Mouse (Mus musculus): ENCODE data around the gene Larp7. TPM values are rescaled to one million over a fixed set of nuclear protein-coding genes. Genes with fewer than 3 reads are reported as not detected.

Larp7 gene
- polyA plus RNA-seq, 1 experiment from 2014 or later: 46.4 TPM

DNA sequence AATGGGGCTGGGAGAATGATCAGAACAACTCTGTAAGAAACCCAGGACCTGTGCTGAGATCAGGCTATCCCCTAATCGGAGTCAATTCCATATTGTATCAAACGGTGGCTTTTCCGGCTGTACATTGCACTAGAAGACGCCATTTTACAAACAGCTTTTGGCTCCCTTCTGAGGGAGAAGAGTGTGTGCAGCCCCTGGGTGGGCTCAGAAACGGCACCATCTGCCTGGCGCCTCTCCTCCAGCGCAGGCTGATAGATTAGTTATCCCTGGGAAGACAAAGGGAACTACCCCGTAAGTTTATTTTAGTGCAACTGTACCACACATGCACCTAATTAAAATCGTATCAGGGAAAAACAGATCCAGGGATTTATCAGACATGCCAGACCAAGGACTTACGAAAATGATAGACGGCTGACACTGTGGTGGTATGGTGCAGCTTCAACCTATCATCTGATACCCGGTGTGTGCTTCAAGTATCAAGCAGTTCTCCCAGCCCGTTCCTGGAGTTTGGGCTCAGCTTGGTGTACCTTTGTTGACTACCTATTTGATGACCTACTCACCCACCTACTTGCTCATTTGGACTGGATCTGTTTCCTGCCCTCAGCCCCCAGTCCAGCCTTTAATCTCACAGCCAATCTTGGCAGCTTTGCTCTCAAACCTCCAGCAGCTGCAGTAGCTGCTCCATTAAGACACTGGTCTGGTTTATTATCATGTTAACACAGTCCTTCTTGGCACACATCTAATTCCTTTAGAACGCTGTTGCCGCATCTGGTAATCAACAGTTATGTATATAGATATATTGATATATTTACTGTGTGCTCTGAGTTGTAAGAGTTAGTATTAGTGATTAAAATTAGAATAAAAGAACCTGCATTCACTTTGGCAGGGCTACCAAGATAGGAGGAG is 45.0 kb downstream of the Larp7 start:
- H3K9ac ChIP-seq: no peak overlapping the region
- ATAC-seq (ENCODE audit: low FRiP score, low read depth): no peak
- no peak overlapping the region for H3K4me3 ChIP-seq
- H3K9me3 ChIP-seq: no peaks in the 10 kb centered on the region
- H3K27me3 ChIP-seq (replicated peaks): no peaks in the 10 kb centered on the region
- no peaks in the 10 kb centered on the region for H3K4me1 ChIP-seq
- H3K27ac ChIP-seq: no peak overlapping the region
- 78% methylated on average over 15 of the region's 15 CpGs for WGBS
- H3K4me2 ChIP-seq (replicated peaks): no peak overlapping the region
- H3K36me3 ChIP-seq: no peaks in the 10 kb centered on the region

GRCm38 (mm10) chr3:127498742-127499400 is 54.3 kb downstream of the Larp7 start, which contains the start of gene Ank2:
Gene Ank2 (minus strand): TSS chr3:127499350.
- no peak within 1 kb of the TSS for H3K27ac ChIP-seq
- H3K27me3 ChIP-seq (replicated peaks): peaks cover 7% of the 10 kb centered on the region; the same call in 1 of the 2 replicates
- under 1% methylated on average over 62 of the region's 62 CpGs for WGBS
- peak within 1 kb of the TSS; percentile 99 for H3K4me2 ChIP-seq (replicated peaks)
- ATAC-seq (ENCODE audit: low FRiP score, low read depth): peak; percentile 88
- no peaks in the 10 kb centered on the region for H3K36me3 ChIP-seq
- H3K4me3 ChIP-seq: peak within 1 kb of the TSS; percentile 58
- H3K4me1 ChIP-seq: 0 out of 2 replicates have a peak, but pooled peaks cover 11% of the 10 kb centered on the region
- H3K9ac ChIP-seq: peak within 1 kb of the TSS; percentile 78
- no peaks in the 10 kb centered on the region for H3K9me3 ChIP-seq

DNA sequence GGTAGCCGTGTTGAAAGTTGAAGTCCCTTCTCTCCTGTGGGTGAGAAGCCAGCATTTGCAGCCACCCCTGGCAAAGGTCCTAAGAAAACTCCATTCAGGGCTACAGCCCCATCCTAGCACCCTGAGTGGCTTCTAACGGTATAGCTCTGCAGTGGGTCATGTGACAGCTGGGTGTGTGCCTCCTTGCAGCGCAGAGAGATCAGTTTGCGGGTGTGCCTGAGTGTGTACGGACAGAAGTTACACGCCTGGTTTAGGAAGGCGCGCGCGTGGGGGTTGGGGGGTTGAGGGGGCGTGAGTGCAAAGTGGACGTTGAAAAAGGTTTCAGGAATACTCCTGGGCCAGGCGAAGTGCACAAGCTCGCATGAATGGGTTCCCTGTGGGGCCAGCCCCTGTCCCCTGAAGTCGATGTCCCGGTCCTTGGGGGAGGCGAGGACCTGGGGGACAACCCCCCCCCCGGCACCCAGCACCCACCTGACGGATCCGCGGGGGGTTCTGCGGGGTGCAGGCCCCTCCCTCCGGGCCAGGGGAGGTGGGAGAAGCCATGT is 54.9 kb downstream of the Larp7 start:
- H3K9ac ChIP-seq: peak overlapping the region; percentile 78
- no peaks in the 10 kb centered on the region for H3K36me3 ChIP-seq
- peak overlapping the region; percentile 99 for H3K4me2 ChIP-seq (replicated peaks)
- no peak overlapping the region for H3K27ac ChIP-seq
- H3K9me3 ChIP-seq: no peaks in the 10 kb centered on the region
- H3K27me3 ChIP-seq (replicated peaks): peaks cover 7% of the 10 kb centered on the region; the same call in 1 of the 2 replicates
- H3K4me1 ChIP-seq: 0 out of 2 replicates have a peak, but pooled peaks cover 11% of the 10 kb centered on the region
- peak overlapping the region; percentile 58 for H3K4me3 ChIP-seq
- 1% methylated on average over 22 of the region's 23 CpGs for WGBS
- ATAC-seq (ENCODE audit: low FRiP score, low read depth): peak; percentile 89

DNA sequence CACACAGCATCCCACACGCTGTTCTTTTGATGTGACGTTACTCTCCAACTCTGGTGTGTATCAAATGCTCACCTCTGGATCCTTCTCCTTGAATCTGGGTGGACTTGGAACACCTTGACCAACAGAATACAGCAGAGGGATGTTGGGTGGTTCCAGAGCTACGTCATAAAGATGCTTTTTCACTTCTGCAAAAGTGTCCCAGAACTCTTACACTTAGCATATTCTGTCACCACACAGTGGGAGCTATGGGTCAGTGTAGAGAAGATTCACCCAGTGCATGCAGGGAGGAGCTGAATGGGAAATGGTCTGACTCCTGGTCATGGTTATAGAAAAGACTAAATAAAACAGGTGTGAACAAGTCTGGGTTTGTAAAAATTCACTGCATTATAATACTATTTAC is 60.5 kb downstream of the Larp7 start:
- Histone ChIP-seq H3K36me3 (no peaks in the 10 kb centered on the region), H3K27ac (no peak overlapping the region), H3K4me3 (no peak overlapping the region), H3K4me1 (no peaks in the 10 kb centered on the region), H3K9me3 (no peaks in the 10 kb centered on the region), H3K9ac (no peak overlapping the region), H3K27me3 (replicated peaks) (peaks cover 2% of the 10 kb centered on the region; the same call in 1 of the 2 replicates), H3K4me2 (replicated peaks) (no peak overlapping the region)
- 90% methylated on average over 3 of the region's 3 CpGs for WGBS
- ATAC-seq (ENCODE audit: low FRiP score, low read depth): no peak

DNA sequence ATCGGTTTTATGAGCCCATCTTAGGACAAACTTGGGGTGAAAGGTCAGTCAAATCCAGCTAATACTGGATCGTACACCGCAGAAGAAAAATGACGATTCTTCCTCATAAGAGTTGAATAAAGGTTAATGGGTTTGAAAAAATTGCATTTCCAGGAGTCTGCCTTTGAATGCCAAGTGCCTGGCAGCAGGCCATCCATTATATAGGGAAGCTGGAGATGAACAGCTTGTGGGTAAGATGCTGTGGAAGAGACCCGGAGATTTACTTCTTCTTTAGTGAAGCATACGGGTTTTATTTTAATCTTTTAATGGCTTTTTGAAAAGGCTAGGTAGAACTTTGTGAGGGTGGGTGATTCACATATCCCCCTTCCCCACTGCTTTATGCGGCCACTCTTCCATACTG is 65.8 kb downstream of the Larp7 start:
- H3K4me2 ChIP-seq (replicated peaks): no peak overlapping the region
- no peak overlapping the region for H3K4me3 ChIP-seq
- no peak overlapping the region for H3K9ac ChIP-seq
- H3K27me3 ChIP-seq (replicated peaks): no peaks in the 10 kb centered on the region
- no peaks in the 10 kb centered on the region for H3K9me3 ChIP-seq
- WGBS: 64% methylated on average over 7 of the region's 7 CpGs
- no peak for ATAC-seq (ENCODE audit: low FRiP score, low read depth)
- no peak overlapping the region for H3K27ac ChIP-seq
- no peaks in the 10 kb centered on the region for H3K36me3 ChIP-seq
- H3K4me1 ChIP-seq: 0 out of 2 replicates have a peak, but pooled peaks cover 4% of the 10 kb centered on the region

MicroRNAs encoded within 50 kb of the gene (microRNA counts, 519-probe panel; counts per million panel counts)
- 342 counts per million, percentile 67 among the panel's probes with 10 or more counts for microRNA mmu-miR-302a
- 342 counts per million, percentile 67 among the panel's probes with 10 or more counts for microRNA mmu-miR-302b
- microRNA mmu-miR-302c: 342 counts per million, percentile 67 among the panel's probes with 10 or more counts
- 2,359 counts per million, percentile 70 among the panel's probes with 10 or more counts for microRNA mmu-miR-302d
- 342 counts per million, percentile 67 among the panel's probes with 10 or more counts for microRNA mmu-miR-367

Small RNA genes lying within 50 kb of the gene (microRNA-seq; reads per million reads assigned to microRNA genes)
- gene Mir302a (268 reads per million, percentile 64 among the genes with 10 or more reads in this experiment), gene Mir302b (215 reads per million, percentile 61 among the genes with 10 or more reads in this experiment), gene Mir302c (28.6 reads per million, percentile 34 among the genes with 10 or more reads in this experiment), gene Mir302d (233 reads per million, percentile 61 among the genes with 10 or more reads in this experiment), gene Mir367 (not detected)

Other genes with a start within 250 kb of the Larp7 start
- 95.2 and 106 TPM in 2 replicates for gene Ank2, start 54.0 kb downstream of the Larp7 start, polyA plus RNA-seq (2016; fragmentation: Nextera tagmentation; extraction: Ambion mirVana)
- gene Zgrf1, start 140 bp upstream of the Larp7 start, polyA plus RNA-seq (2016; fragmentation: Nextera tagmentation; extraction: Ambion mirVana): 9.7 and 10.0 TPM in 2 replicates
- 49.6 and 55.8 TPM in 2 replicates for gene Neurog2, start 79.8 kb upstream of the Larp7 start, polyA plus RNA-seq (2016; fragmentation: Nextera tagmentation; extraction: Ambion mirVana)
- gene Alpk1, start 227.2 kb upstream of the Larp7 start, polyA plus RNA-seq (2016; fragmentation: Nextera tagmentation; extraction: Ambion mirVana): 1.3 and 1.7 TPM in 2 replicates
- 3.0 and 3.1 TPM in 2 replicates for gene Tifa, start 236.5 kb upstream of the Larp7 start, polyA plus RNA-seq (2016; fragmentation: Nextera tagmentation; extraction: Ambion mirVana)

Data from neural tube, embryonic 12.5 days (tissue).